Mouse (Mus musculus) embryonic facial prominence, embryonic 12.5 days (tissue): ENCODE data around the gene Brd2. TPM values are rescaled to one million over a fixed set of nuclear protein-coding genes. Genes with fewer than 3 reads are reported as not detected.
A peak's percentile ranks its signal among the peaks of the same experiment; 100 is the strongest.

Experiments
- ATAC-seq: fragments of 200-750 bp; cut with Nextera tagmentation; 2 replicates; pipeline ENCODE4 v1.8.0; 2017; ENCODE audit not compliant: insufficient number of reproducible peaks, insufficient read depth, low FRiP score, low TSS enrichment
- H3K27ac ChIP-seq: fragments of 300-500 bp; sonication (generic); 2 replicates; pipeline ENCODE4 v1.5.1; 2016; ENCODE audit warnings: mild to moderate bottlenecking
- H3K27me3 ChIP-seq: fragments of 300-500 bp; sonication (generic); 2 replicates; pipeline ENCODE4 v1.6.1; 2016; ENCODE audit warnings: mild to moderate bottlenecking, moderate library complexity
- H3K36me3 ChIP-seq: fragments of 300-500 bp; sonication (generic); 2 replicates; pipeline ENCODE4 v1.6.1; 2016; ENCODE audit warnings: mild to moderate bottlenecking
- H3K4me1 ChIP-seq: fragments of 300-500 bp; sonication (generic); 2 replicates; pipeline ENCODE4 v1.6.1; 2016
- H3K4me2 ChIP-seq: fragments of 300-500 bp; sonication (generic); replicated peaks from 2 replicates; pipeline ENCODE4 v1.6.1; 2016; ENCODE audit warnings: mild to moderate bottlenecking, moderate library complexity
- H3K4me3 ChIP-seq: fragments of 300-500 bp; sonication (generic); 2 replicates; pipeline ENCODE4 v1.5.1; 2016; ENCODE audit warnings: mild to moderate bottlenecking
- H3K9ac ChIP-seq: fragments of 300-500 bp; sonication (generic); 2 replicates; pipeline ENCODE4 v1.6.1; 2016; ENCODE audit warnings: mild to moderate bottlenecking, moderate library complexity
- H3K9me3 ChIP-seq: fragments of 300-500 bp; sonication (generic); 2 replicates; pipeline ENCODE4 v1.6.1; 2016; ENCODE audit warnings: mild to moderate bottlenecking, moderate library complexity
- WGBS: fragments of 180-500 bp; shearing (Covaris S2); methylation state at CpG from one replicate; pipeline ENCODE4 v1.1.7; 2016; 5-methylcytosine and 5-hydroxymethylcytosine counted together
- polyA plus RNA-seq: library from polyadenylated mRNA; unstranded; fragments of >200 nt; fragmentation: Nextera tagmentation; extraction: Ambion mirVana; gene quantifications from 2 replicates; pipeline ENCODE4 v1.2.1, GENCODE M21; 2016

Brd2 gene
- polyA plus RNA-seq, 1 experiment from 2014 or later = 119 TPM

- Histone ChIP-seq H3K9me3 (no peaks in the 10 kb centered on the region), H3K9ac (no peak within 1 kb of the TSS), H3K4me1 (peaks cover 20% of the 10 kb centered on the region), H3K4me2 (no peak within 1 kb of the TSS), H3K27ac (no peak within 1 kb of the TSS), H3K27me3 (peaks cover 29% of the 10 kb centered on the region), H3K4me3 (no peak within 1 kb of the TSS), H3K36me3 (no peaks in the 10 kb centered on the region)
- no peak for ATAC-seq
- 25% methylated on average over 7 of the region's 7 CpGs for WGBS
Measured at GRCm38 (mm10) chr17:34143033-34143432, 20.6 kb upstream of the Brd2 start, which contains the start of gene H2-DMb2. Gene H2-DMb2 (plus strand): TSS chr17:34143307.

- ATAC-seq = no peak
- 49% methylated on average over 7 of the region's 7 CpGs for WGBS
- no peak overlapping the region for H3K27ac ChIP-seq
Measured at GRCm38 (mm10) chr17:34142456-34143010, 20.1 kb upstream of the Brd2 start.

GRCm38 (mm10) chr17:34141448-34141847 lies 19.0 kb upstream of the Brd2 start:
- Histone ChIP-seq H3K27ac (no peak overlapping the region), H3K9ac (no peak overlapping the region), H3K4me3 (no peak overlapping the region), H3K36me3 (no peaks in the 10 kb centered on the region), H3K4me1 (peaks cover 20% of the 10 kb centered on the region), H3K9me3 (no peaks in the 10 kb centered on the region), H3K27me3 (peaks cover 42% of the 10 kb centered on the region), H3K4me2 (no peak overlapping the region)
- ATAC-seq = no peak
- 61% methylated on average over 4 of the region's 4 CpGs for WGBS

More at GRCm38 (mm10) chr17:34142456-34143010, 20.1 kb upstream of the Brd2 start:
- Histone ChIP-seq H3K4me1 (peaks cover 20% of the 10 kb centered on the region), H3K9ac (no peak overlapping the region), H3K4me2 (no peak overlapping the region), H3K9me3 (no peaks in the 10 kb centered on the region), H3K4me3 (no peak overlapping the region), H3K27me3 (peaks cover 34% of the 10 kb centered on the region), H3K36me3 (no peaks in the 10 kb centered on the region)

- no peak for ATAC-seq
- peaks cover 20% of the 10 kb centered on the region for H3K4me1 ChIP-seq
- H3K9ac ChIP-seq = no peak overlapping the region
- WGBS = 11% methylated on average over 5 of the region's 5 CpGs
- H3K27me3 ChIP-seq = peaks cover 47% of the 10 kb centered on the region
- no peak overlapping the region for H3K27ac ChIP-seq
- H3K4me3 ChIP-seq = no peak overlapping the region
- H3K4me2 ChIP-seq = peak overlapping the region; percentile 66; the same call in 1 of the 2 replicates
- no peaks in the 10 kb centered on the region for H3K9me3 ChIP-seq
- no peaks in the 10 kb centered on the region for H3K36me3 ChIP-seq
Measured at GRCm38 (mm10) chr17:34140240-34140639, 17.8 kb upstream of the Brd2 start.

GRCm38 (mm10) chr17:34139416-34139815 lies 17.0 kb upstream of the Brd2 start:
- Histone ChIP-seq H3K36me3 (no peaks in the 10 kb centered on the region), H3K27me3 (peaks cover 47% of the 10 kb centered on the region), H3K27ac (no peak overlapping the region), H3K4me2 (peak overlapping the region; percentile 66), H3K9ac (0 out of 2 replicates have a peak overlapping the region, but pooled peaks have one; percentile 27), H3K4me1 (peaks cover 20% of the 10 kb centered on the region), H3K9me3 (no peaks in the 10 kb centered on the region), H3K4me3 (peak overlapping the region; percentile 36)
- 1% methylated on average over 16 of the region's 16 CpGs for WGBS
- ATAC-seq = no peak

- H3K4me2 ChIP-seq = peak overlapping the region; percentile 66; the same call in 1 of the 2 replicates
- WGBS = 67% methylated on average over 7 of the region's 7 CpGs
Measured at GRCm38 (mm10) chr17:34138655-34139054, 16.2 kb upstream of the Brd2 start.

GRCm38 (mm10) chr17:34137601-34138000 lies 15.2 kb upstream of the Brd2 start:
- no peak overlapping the region for H3K27ac ChIP-seq
- H3K4me3 ChIP-seq = no peak overlapping the region
- 76% methylated on average over 7 of the region's 7 CpGs for WGBS
- no peak overlapping the region for H3K9ac ChIP-seq
- peaks cover 47% of the 10 kb centered on the region for H3K27me3 ChIP-seq
- no peak for ATAC-seq
- H3K9me3 ChIP-seq = no peaks in the 10 kb centered on the region
- H3K4me1 ChIP-seq = peaks cover 11% of the 10 kb centered on the region; the same call in 1 of the 2 replicates
- no peaks in the 10 kb centered on the region for H3K36me3 ChIP-seq
- no peak overlapping the region for H3K4me2 ChIP-seq

More at GRCm38 (mm10) chr17:34138655-34139054, 16.2 kb upstream of the Brd2 start:
- no peaks in the 10 kb centered on the region for H3K36me3 ChIP-seq
- H3K27ac ChIP-seq = no peak overlapping the region
- H3K9me3 ChIP-seq = no peaks in the 10 kb centered on the region
- no peak overlapping the region for H3K4me3 ChIP-seq
- H3K27me3 ChIP-seq = peaks cover 47% of the 10 kb centered on the region
- peaks cover 20% of the 10 kb centered on the region for H3K4me1 ChIP-seq
- no peak for ATAC-seq
- H3K9ac ChIP-seq = no peak overlapping the region

- 7% methylated on average over 31 of the region's 31 CpGs for WGBS
- Histone ChIP-seq H3K9me3 (no peaks in the 10 kb centered on the region), H3K27me3 (peaks cover 39% of the 10 kb centered on the region), H3K9ac (no peak overlapping the region), H3K4me1 (peaks cover 8% of the 10 kb centered on the region; the same call in 1 of the 2 replicates), H3K4me2 (peak overlapping the region; percentile 60), H3K27ac (no peak overlapping the region), H3K36me3 (no peaks in the 10 kb centered on the region), H3K4me3 (peak overlapping the region; percentile 33)
- peak; percentile 90 for ATAC-seq
Measured at GRCm38 (mm10) chr17:34135297-34136224, 13.1 kb upstream of the Brd2 start.

GRCm38 (mm10) chr17:34134451-34134850 lies 12.0 kb upstream of the Brd2 start:
- Histone ChIP-seq H3K4me1 (peaks cover 1% of the 10 kb centered on the region), H3K9me3 (no peaks in the 10 kb centered on the region), H3K27ac (no peak overlapping the region), H3K9ac (no peak overlapping the region), H3K4me2 (no peak overlapping the region), H3K4me3 (no peak overlapping the region), H3K27me3 (peaks cover 30% of the 10 kb centered on the region), H3K36me3 (no peaks in the 10 kb centered on the region)
- ATAC-seq = no peak
- WGBS = 86% methylated on average over 3 of the region's 3 CpGs

GRCm38 (mm10) chr17:34133289-34133688 lies 10.9 kb upstream of the Brd2 start:
- Histone ChIP-seq H3K4me1 (peaks cover 11% of the 10 kb centered on the region), H3K9ac (no peak overlapping the region), H3K4me3 (no peak overlapping the region), H3K27ac (no peak overlapping the region), H3K4me2 (no peak overlapping the region), H3K36me3 (no peaks in the 10 kb centered on the region), H3K27me3 (peaks cover 20% of the 10 kb centered on the region), H3K9me3 (no peaks in the 10 kb centered on the region)
- no peak for ATAC-seq
- WGBS = 85% methylated on average over 11 of the region's 11 CpGs

GRCm38 (mm10) chr17:34131911-34132310 lies 9.5 kb upstream of the Brd2 start:
- H3K4me3 ChIP-seq = no peak overlapping the region
- no peak for ATAC-seq
- no peaks in the 10 kb centered on the region for H3K9me3 ChIP-seq
- H3K27me3 ChIP-seq = peaks cover 9% of the 10 kb centered on the region
- 62% methylated on average over 7 of the region's 7 CpGs for WGBS
- no peak overlapping the region for H3K9ac ChIP-seq
- no peak overlapping the region for H3K4me2 ChIP-seq
- peaks cover 19% of the 10 kb centered on the region for H3K4me1 ChIP-seq
- H3K27ac ChIP-seq = no peak overlapping the region
- no peaks in the 10 kb centered on the region for H3K36me3 ChIP-seq
